Mouse (Mus musculus): ENCODE data around the gene Atic. TPM values are rescaled to one million over a fixed set of nuclear protein-coding genes. Genes with fewer than 3 reads are reported as not detected.

Atic gene
- polyA plus RNA-seq, 1 experiment from 2014 or later = 83.3 TPM

DNA sequence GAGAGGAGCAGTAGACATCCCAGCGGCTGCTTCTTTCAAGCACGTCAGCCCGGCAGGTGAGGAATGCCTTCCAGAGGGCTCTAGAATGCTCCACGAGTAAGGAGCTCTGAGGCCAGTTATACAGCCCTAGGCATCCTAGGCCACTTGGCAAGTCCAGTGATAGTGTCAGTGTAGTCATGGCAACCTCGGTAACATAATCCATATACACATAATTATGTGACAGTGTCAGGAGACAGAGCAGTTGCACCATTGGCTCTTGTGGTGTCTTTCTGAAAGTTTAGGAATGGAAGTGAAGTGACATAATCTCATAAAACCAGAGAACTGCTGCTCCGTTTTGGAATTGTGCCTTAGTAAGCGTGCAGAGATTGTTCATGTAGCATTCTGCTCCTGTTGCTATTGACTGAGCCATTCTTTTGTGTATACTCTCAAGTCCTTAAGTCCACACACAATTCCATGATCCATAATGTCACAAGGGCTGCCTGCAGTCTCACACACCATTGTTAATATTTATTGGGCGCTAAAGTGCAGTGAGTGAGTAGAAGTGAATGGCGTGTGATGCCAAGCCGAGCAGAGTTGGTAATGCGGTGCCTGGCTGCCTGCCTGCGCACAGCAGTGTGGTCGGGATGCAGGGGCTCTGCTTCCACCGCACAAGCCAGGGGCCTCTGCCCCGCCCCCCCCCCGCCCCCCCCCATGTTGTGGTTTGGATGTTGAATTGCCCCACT is 11.1 kb downstream of the Atic start:
- Histone ChIP-seq H3K27ac (no peak overlapping the region), H3K36me3 (peaks cover 61% of the 10 kb centered on the region), H3K4me2 (replicated peaks) (no peak overlapping the region), H3K4me1 (replicated peaks) (no peaks in the 10 kb centered on the region), H3K9me3 (no peaks in the 10 kb centered on the region), H3K4me3 (replicated peaks) (no peak overlapping the region), H3K27me3 (replicated peaks) (no peaks in the 10 kb centered on the region), H3K9ac (no peak overlapping the region)
- WGBS = 83% methylated on average over 16 of the region's 16 CpGs
- no peak for ATAC-seq

DNA sequence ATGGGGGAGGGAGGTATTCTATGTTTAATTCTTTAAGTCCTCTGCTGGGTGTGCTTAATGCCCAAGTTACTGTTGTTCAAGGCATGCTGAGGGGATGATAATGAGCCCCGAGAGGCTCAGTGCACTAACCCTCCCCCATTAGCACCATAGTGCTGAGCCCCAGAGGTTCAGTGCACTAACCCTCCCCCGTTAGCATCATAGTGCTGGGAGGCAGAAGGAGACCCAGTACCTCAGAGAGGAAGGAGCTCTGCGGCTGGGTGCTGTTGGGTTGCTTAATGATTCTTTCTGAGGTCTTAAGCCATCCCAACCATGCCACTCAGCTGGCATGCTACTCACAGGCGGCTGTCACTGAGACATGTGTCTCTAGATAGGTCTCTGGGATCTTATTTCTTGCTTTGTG is 13.2 kb downstream of the Atic start:
- WGBS = 75% methylated on average over 4 of the region's 4 CpGs
- Histone ChIP-seq H3K36me3 (peaks cover 48% of the 10 kb centered on the region), H3K4me1 (replicated peaks) (no peaks in the 10 kb centered on the region), H3K27ac (no peak overlapping the region), H3K9ac (no peak overlapping the region), H3K27me3 (replicated peaks) (no peaks in the 10 kb centered on the region), H3K4me2 (replicated peaks) (no peak overlapping the region), H3K9me3 (no peaks in the 10 kb centered on the region), H3K4me3 (replicated peaks) (no peak overlapping the region)
- ATAC-seq = no peak

DNA sequence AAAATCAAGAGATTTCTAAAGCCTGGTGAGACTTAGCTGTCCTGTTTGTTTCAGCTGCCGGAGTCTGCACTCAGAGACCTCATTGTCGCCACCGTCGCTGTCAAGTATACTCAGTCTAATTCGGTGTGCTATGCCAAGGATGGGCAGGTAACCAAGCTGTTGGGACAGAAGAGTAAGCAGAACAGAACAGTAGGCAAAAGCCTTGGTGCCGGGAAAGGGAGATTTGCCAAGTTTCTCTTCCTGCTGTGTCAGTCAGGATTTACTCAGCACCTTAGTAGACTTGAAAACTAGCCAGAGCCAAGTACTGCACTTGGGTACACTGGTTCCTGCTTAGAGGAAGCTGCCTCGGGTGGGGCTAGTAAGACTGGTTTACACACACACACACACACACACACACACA is 19.0 kb downstream of the Atic start:
- Histone ChIP-seq H3K9me3 (no peaks in the 10 kb centered on the region), H3K27me3 (replicated peaks) (no peaks in the 10 kb centered on the region), H3K9ac (no peak overlapping the region), H3K36me3 (peaks cover 49% of the 10 kb centered on the region), H3K4me1 (replicated peaks) (no peaks in the 10 kb centered on the region), H3K27ac (no peak overlapping the region), H3K4me2 (replicated peaks) (no peak overlapping the region), H3K4me3 (replicated peaks) (no peak overlapping the region)
- 95% methylated on average over 7 of the region's 7 CpGs for WGBS
- no peak for ATAC-seq

DNA sequence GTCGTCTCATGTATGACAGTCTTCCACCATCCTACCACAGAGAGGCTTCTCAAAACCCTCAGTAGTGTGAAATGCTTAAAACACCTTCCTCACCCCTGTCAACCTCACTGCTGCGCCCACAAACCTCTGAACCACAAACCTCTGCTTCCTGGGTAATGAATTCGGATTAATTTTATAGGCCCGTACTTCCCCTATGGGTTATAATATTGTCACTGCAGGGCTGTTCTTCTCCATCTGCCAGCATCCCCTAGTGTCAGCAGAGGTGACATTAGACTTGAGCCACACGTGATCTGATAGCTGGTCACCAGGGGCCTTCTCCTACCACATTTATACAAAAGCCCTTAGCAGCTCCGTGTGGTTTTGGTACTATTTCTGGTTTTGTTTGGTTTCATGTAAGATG is 19.9 kb downstream of the Atic start:
- H3K9ac ChIP-seq = no peak overlapping the region
- H3K27ac ChIP-seq = no peak overlapping the region
- H3K9me3 ChIP-seq = no peaks in the 10 kb centered on the region
- no peak overlapping the region for H3K4me3 ChIP-seq (replicated peaks)
- H3K4me1 ChIP-seq (replicated peaks) = no peaks in the 10 kb centered on the region
- no peak for ATAC-seq
- peaks cover 42% of the 10 kb centered on the region for H3K36me3 ChIP-seq
- 95% methylated on average over 6 of the region's 6 CpGs for WGBS
- no peak overlapping the region for H3K4me2 ChIP-seq (replicated peaks)
- no peaks in the 10 kb centered on the region for H3K27me3 ChIP-seq (replicated peaks)

DNA sequence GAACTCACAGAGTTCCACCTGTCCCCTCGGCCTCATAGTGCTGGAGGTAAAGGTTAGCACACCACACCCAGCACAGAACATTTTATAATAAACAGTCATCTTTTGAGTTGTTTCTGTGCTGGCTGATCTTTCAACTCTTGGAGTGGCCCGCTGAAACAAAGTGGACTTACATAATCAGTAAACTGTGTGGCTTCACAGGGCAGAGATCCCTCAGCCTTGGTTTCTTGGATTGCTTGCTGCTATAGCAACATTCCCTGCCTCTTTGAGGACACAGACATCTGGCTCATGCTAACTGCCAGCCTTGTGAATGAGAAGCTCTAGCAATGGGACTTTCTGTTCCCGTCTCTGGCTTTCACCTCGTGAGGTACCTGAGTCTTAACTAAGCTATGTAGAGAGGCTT is 22.6 kb downstream of the Atic start:
- H3K9ac ChIP-seq = no peak overlapping the region
- no peak overlapping the region for H3K4me3 ChIP-seq (replicated peaks)
- H3K9me3 ChIP-seq = no peaks in the 10 kb centered on the region
- H3K4me2 ChIP-seq (replicated peaks) = no peak overlapping the region
- no peaks in the 10 kb centered on the region for H3K27me3 ChIP-seq (replicated peaks)
- 87% methylated on average over 4 of the region's 4 CpGs for WGBS
- no peak overlapping the region for H3K27ac ChIP-seq
- ATAC-seq = no peak
- H3K36me3 ChIP-seq = peaks cover 38% of the 10 kb centered on the region
- no peaks in the 10 kb centered on the region for H3K4me1 ChIP-seq (replicated peaks)

DNA sequence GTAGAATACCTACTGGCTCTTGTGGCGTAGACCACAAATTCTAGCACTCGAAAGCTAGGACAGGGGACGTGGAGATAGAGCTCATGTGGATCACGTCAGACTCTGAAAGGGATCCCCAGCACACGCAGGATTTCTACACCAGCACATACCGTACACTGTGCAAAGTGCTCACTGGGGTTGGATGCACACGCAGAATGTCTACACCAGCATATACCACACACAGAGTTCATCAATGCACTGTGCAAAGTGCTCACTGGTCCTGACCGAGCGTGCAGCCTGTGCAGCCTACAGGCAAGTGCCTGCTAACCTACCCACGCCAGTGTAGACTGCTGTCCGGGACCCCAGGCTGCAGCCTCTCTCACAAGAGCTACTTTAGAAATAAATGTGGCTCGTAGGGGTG is 23.5 kb downstream of the Atic start:
- H3K27ac ChIP-seq = no peak overlapping the region
- H3K4me2 ChIP-seq (replicated peaks) = no peak overlapping the region
- 90% methylated on average over 12 of the region's 12 CpGs for WGBS
- no peaks in the 10 kb centered on the region for H3K4me1 ChIP-seq (replicated peaks)
- no peaks in the 10 kb centered on the region for H3K9me3 ChIP-seq
- H3K36me3 ChIP-seq = peaks cover 36% of the 10 kb centered on the region
- no peaks in the 10 kb centered on the region for H3K27me3 ChIP-seq (replicated peaks)
- no peak for ATAC-seq
- no peak overlapping the region for H3K9ac ChIP-seq
- H3K4me3 ChIP-seq (replicated peaks) = no peak overlapping the region

DNA sequence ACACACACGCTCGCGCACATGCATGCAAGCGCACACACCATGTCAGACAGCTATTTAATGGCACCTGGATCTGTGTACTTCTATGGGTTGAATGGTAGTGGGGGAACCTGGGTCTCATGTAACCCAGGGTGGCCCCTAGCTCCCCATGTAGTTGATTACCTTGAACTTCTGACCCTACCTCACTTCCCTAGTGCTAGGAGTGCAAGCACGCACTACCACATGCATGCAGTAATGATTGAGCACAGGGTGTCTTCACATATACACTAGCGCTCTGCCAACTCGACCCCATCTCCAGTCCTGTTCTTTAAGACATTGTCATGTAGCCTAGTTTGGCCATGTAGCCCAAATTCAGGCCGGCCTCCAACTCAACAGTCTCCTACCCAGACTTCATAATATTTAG is 26.4 kb downstream of the Atic start:
- ATAC-seq = no peak
- H3K4me3 ChIP-seq (replicated peaks) = no peak overlapping the region
- H3K4me2 ChIP-seq (replicated peaks) = no peak overlapping the region
- no peaks in the 10 kb centered on the region for H3K9me3 ChIP-seq
- no peak overlapping the region for H3K27ac ChIP-seq
- H3K36me3 ChIP-seq = peaks cover 16% of the 10 kb centered on the region
- no peaks in the 10 kb centered on the region for H3K4me1 ChIP-seq (replicated peaks)
- no peaks in the 10 kb centered on the region for H3K27me3 ChIP-seq (replicated peaks)
- no peak overlapping the region for H3K9ac ChIP-seq
- 92% methylated on average over 8 of the region's 8 CpGs for WGBS

DNA sequence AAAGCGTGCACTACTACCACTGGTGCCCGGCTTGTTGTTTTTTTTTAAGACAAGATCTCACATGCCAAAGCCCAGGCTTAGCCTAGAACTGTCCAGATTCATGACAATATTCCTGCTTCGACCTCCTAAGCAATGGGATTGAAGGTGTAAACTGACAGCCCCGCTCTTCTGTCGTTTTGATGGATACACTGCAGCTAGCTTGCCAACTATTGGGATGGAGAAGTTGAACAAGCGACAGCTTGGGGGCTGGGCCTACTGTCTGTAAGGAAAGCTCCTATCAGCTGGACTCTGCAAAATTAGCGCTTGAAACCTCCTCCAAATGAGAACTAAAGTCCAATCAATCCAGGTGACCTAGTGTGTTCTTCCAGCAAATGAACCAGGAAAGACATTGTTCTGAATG is 26.9 kb downstream of the Atic start:
- no peak overlapping the region for H3K4me3 ChIP-seq (replicated peaks)
- H3K27me3 ChIP-seq (replicated peaks) = no peaks in the 10 kb centered on the region
- no peaks in the 10 kb centered on the region for H3K4me1 ChIP-seq (replicated peaks)
- H3K4me2 ChIP-seq (replicated peaks) = no peak overlapping the region
- no peak overlapping the region for H3K27ac ChIP-seq
- ATAC-seq = no peak
- H3K9ac ChIP-seq = no peak overlapping the region
- H3K9me3 ChIP-seq = no peaks in the 10 kb centered on the region
- 92% methylated on average over 7 of the region's 7 CpGs for WGBS
- H3K36me3 ChIP-seq = peaks cover 13% of the 10 kb centered on the region; the same call in 1 of the 2 replicates

DNA sequence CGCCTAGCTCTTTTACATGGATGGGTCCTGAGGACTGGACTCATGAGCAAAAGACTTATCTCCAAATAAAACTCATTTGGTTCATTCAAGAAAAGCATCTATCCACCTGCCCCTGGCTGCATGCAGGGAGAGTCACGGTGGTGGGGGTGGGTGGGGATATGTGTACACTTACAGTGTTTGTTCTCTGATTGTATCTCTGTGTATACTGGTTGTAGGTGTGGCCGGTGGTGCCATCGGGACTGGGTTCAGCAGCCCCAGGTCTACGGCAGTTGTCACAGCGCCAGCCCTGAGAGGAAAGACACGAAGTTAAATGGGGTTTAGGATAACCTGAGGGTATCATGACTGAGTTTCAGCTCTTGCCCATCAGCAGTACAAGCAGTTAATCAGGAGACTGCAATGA is 29.7 kb downstream of the Atic start:
- H3K4me3 ChIP-seq (replicated peaks) = no peak overlapping the region

DNA sequence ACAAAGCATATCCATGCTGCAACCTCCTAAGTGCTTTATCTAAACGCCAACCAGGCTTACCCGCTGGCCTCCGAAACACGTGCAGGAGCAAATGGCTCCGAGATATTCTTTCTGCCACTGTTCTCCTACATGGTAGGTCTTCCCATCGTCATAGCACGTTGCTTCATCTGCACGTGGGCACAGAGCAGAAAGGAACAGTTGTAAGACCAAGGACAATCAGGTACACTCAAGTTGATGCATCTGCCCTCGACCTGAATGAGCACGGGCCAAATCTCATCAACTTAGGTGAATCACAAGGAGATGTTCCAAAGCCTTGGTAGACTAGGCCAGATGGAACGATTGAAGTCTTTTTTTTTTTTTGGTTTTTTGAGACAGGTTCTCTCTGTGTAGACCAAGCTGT is 33.1 kb downstream of the Atic start:
- H3K4me1 ChIP-seq (replicated peaks) = no peaks in the 10 kb centered on the region
- H3K36me3 ChIP-seq = peaks cover 18% of the 10 kb centered on the region; the same call in 1 of the 2 replicates
- no peak overlapping the region for H3K27ac ChIP-seq
- H3K4me2 ChIP-seq (replicated peaks) = no peak overlapping the region
- ATAC-seq = no peak
- 95% methylated on average over 11 of the region's 11 CpGs for WGBS
- H3K9me3 ChIP-seq = no peaks in the 10 kb centered on the region
- no peak overlapping the region for H3K9ac ChIP-seq
- H3K4me3 ChIP-seq (replicated peaks) = no peak overlapping the region
- H3K27me3 ChIP-seq (replicated peaks) = no peaks in the 10 kb centered on the region

More for the DNA sequence above, 29.7 kb downstream of the Atic start:
- H3K9ac ChIP-seq = no peak overlapping the region
- 77% methylated on average over 7 of the region's 7 CpGs for WGBS
- H3K27me3 ChIP-seq (replicated peaks) = no peaks in the 10 kb centered on the region
- no peaks in the 10 kb centered on the region for H3K4me1 ChIP-seq (replicated peaks)
- no peak overlapping the region for H3K4me2 ChIP-seq (replicated peaks)
- 0 out of 2 replicates have a peak, but pooled peaks cover 15% of the 10 kb centered on the region for H3K36me3 ChIP-seq
- no peak for ATAC-seq
- H3K27ac ChIP-seq = no peak overlapping the region
- H3K9me3 ChIP-seq = no peaks in the 10 kb centered on the region

DNA sequence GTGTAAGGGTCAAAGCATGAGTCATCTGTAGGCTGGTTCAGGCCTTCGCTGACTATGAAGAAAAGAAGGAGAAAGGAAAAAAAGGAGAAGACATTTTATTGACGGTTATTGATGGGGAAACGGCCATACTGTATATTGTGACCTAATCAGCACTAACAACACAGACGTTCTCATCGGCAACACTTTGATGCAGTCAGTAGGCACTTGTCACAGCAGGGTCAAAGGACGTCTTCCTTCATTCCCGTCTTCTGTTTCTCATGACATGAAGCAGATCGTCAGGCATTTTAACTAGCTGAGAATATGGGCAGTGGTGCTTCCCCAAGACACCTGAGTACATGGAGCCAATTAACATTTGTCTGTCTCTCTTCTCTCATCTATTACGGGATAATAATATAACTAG is 36.2 kb downstream of the Atic start:
- H3K9ac ChIP-seq = no peak overlapping the region
- no peaks in the 10 kb centered on the region for H3K9me3 ChIP-seq
- no peak for ATAC-seq
- WGBS = 95% methylated on average over 9 of the region's 9 CpGs
- no peaks in the 10 kb centered on the region for H3K4me1 ChIP-seq (replicated peaks)
- no peak overlapping the region for H3K4me2 ChIP-seq (replicated peaks)
- no peak overlapping the region for H3K4me3 ChIP-seq (replicated peaks)
- H3K27me3 ChIP-seq (replicated peaks) = no peaks in the 10 kb centered on the region
- peaks cover 25% of the 10 kb centered on the region for H3K36me3 ChIP-seq
- no peak overlapping the region for H3K27ac ChIP-seq

DNA sequence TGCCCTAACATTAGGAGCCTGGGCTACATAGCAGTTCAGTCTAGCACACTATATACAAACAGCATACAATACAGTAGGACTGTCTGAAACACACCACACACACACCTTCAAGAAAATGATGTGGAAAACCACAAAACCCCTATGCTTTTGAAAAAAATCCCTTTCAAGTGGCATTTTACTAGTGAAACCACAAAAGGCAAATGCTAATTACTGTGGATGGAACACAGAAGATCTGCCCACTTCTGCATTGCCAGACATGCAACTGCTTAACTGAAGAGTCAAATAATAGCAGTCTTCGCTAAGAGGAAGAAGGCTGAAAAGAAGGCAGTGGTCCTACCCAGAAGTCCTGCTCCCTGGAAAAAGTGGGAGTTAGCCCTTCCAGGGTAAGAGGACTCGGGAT is 37.3 kb downstream of the Atic start:
- no peaks in the 10 kb centered on the region for H3K4me1 ChIP-seq (replicated peaks)
- H3K27me3 ChIP-seq (replicated peaks) = no peaks in the 10 kb centered on the region
- no peak overlapping the region for H3K9ac ChIP-seq
- no peak overlapping the region for H3K4me3 ChIP-seq (replicated peaks)
- 79% methylated on average over 2 of the region's 2 CpGs for WGBS
- ATAC-seq = no peak
- H3K9me3 ChIP-seq = no peaks in the 10 kb centered on the region
- no peak overlapping the region for H3K27ac ChIP-seq
- no peak overlapping the region for H3K4me2 ChIP-seq (replicated peaks)
- peaks cover 35% of the 10 kb centered on the region for H3K36me3 ChIP-seq

DNA sequence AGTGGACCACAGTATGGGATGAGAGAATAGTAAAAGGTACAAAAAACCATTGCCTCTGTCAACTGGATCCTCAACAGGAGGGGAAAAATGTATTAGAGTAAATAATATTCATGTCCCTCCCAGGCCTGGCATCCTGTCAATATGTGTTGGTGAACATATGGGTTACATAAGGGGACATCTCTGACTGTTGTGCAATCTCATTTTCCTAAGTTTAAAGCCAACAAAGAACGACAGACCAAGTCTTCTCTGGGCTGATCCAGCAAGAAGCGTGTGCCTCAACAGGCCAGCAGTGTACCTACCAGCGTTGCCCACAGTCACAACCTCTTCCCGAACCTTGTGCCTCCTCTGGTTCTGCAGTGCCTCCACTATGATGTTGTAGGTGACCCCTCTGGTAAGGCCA is 38.4 kb downstream of the Atic start:
- H3K9ac ChIP-seq = no peak overlapping the region
- H3K4me3 ChIP-seq (replicated peaks) = no peak overlapping the region
- no peaks in the 10 kb centered on the region for H3K9me3 ChIP-seq
- no peaks in the 10 kb centered on the region for H3K27me3 ChIP-seq (replicated peaks)
- ATAC-seq = no peak
- H3K36me3 ChIP-seq = peaks cover 35% of the 10 kb centered on the region
- no peak overlapping the region for H3K4me2 ChIP-seq (replicated peaks)
- H3K4me1 ChIP-seq (replicated peaks) = no peaks in the 10 kb centered on the region
- H3K27ac ChIP-seq = no peak overlapping the region
- 94% methylated on average over 4 of the region's 4 CpGs for WGBS

All from intestine, embryonic 15.5 days (tissue).